Mouse (Mus musculus) heart, postnatal 0 days (tissue): ENCODE measurements around the gene Nmnat1. TPM values are rescaled to one million over a fixed set of nuclear protein-coding genes. Genes with fewer than 3 reads are reported as not detected.
A peak's percentile ranks its signal among the peaks of the same experiment; 100 is the strongest.

ENCODE experiments used
- ATAC-seq: fragments of 200-750 bp; cut with Nextera tagmentation; 2 replicates; pipeline ENCODE4 v1.8.0; 2017; ENCODE audit warnings: low read depth, moderate number of reproducible peaks, moderate library complexity; ENCODE audit not compliant: insufficient read depth
- DNase-seq: peaks from one replicate; pipeline ENCODE4 v3.0.0-alpha.2; 2016; ENCODE audit warnings: low spot score
- H3K27ac ChIP-seq: fragments of 300-500 bp; sonication (generic); 2 replicates; pipeline ENCODE4 v1.5.1; 2014; ENCODE audit warnings: low read depth, mild to moderate bottlenecking
- H3K27me3 ChIP-seq: fragments of 300-500 bp; sonication (generic); 2 replicates; pipeline ENCODE4 v1.6.1; 2014; ENCODE audit warnings: low read length, mixed read lengths; ENCODE audit not compliant: control insufficient read depth, insufficient read depth
- H3K36me3 ChIP-seq: fragments of 300-500 bp; sonication (generic); replicated peaks from 2 replicates; pipeline ENCODE4 v1.6.1; 2014; ENCODE audit warnings: low read length, mixed read lengths; ENCODE audit not compliant: control insufficient read depth, insufficient read depth
- H3K4me1 ChIP-seq: fragments of 300-500 bp; sonication (generic); 2 replicates; pipeline ENCODE4 v1.6.1; 2014; ENCODE audit warnings: antibody characterized with exemption; ENCODE audit not compliant: control insufficient read depth, insufficient read depth
- H3K4me2 ChIP-seq: fragments of 300-500 bp; sonication (generic); 2 replicates; pipeline ENCODE4 v1.6.1; 2014; ENCODE audit warnings: low read depth, mild to moderate bottlenecking, low read length, moderate library complexity
- H3K4me3 ChIP-seq: fragments of 300-500 bp; sonication (generic); 2 replicates; pipeline ENCODE4 v1.5.1; 2014; ENCODE audit warnings: low read depth, low read length
- H3K9ac ChIP-seq: fragments of 300-500 bp; sonication (generic); replicated peaks from 2 replicates; pipeline ENCODE4 v1.6.1; 2014; ENCODE audit warnings: low read depth, low read length, mixed read lengths
- H3K9me3 ChIP-seq: fragments of 300-500 bp; sonication (generic); replicated peaks from 2 replicates; pipeline ENCODE4 v1.6.1; 2016; ENCODE audit warnings: low read length; ENCODE audit not compliant: control insufficient read depth
- CTCF ChIP-seq: IDR thresholded peaks from 2 replicates; pipeline ENCODE4 v1.5.1; 2016; ENCODE audit warnings: antibody characterized with exemption, control low read depth, low read depth
- EP300 ChIP-seq: IDR thresholded peaks from 2 replicates; pipeline ENCODE4 v1.6.1; 2016; ENCODE audit warnings: antibody characterized with exemption, low read depth
- WGBS: fragments of 180-500 bp; shearing (Covaris S2); extraction: QIAGEN DNeasy Blood & Tissue Kit; methylation state at CpG from one replicate; pipeline ENCODE4 v1.1.7; 2014; 5-methylcytosine and 5-hydroxymethylcytosine counted together
- polyA plus RNA-seq: library from polyadenylated mRNA; unstranded; fragments of >200 nt; fragmentation: Nextera tagmentation; extraction: Ambion mirVana; gene quantifications from 2 replicates; pipeline ENCODE4 v1.2.1, GENCODE M21; 2015
- total RNA-seq: library from RNA; depleted of rRNA; stranded (reverse); fragments of >200 nt; gene quantifications from 2 replicates; pipeline ENCODE4 v1.2.3, GENCODE M21; 2014; ENCODE audit warnings: low replicate concordance

The Nmnat1 gene
- total and polyA plus RNA-seq, 2 experiments from 2014 or later = 14.4 to 15.3 TPM

- DNase-seq (no peak), ATAC-seq (no peak)
- Histone ChIP-seq H3K4me3 (no peak overlapping the region), H3K9me3 (no peaks in the 10 kb centered on the region), H3K27ac (peak overlapping the region; percentile 76), H3K9ac (no peak overlapping the region), H3K36me3 (no peaks in the 10 kb centered on the region), H3K4me2 (no peak overlapping the region), H3K4me1 (peaks cover 49% of the 10 kb centered on the region), H3K27me3 (no peaks in the 10 kb centered on the region)
- WGBS = 68% methylated on average over 4 of the region's 4 CpGs
- no peak for TF ChIP-seq CTCF
- no peak for TF ChIP-seq EP300
Observed at GRCm38 (mm10) chr4:149525170-149525569, 40.2 kb upstream of the Nmnat1 start.

GRCm38 (mm10) chr4:149523961-149524360 lies 39.0 kb upstream of the Nmnat1 start:
- H3K27me3 ChIP-seq = no peaks in the 10 kb centered on the region
- 85% methylated on average over 6 of the region's 6 CpGs for WGBS
- H3K4me3 ChIP-seq = no peak overlapping the region
- H3K9me3 ChIP-seq = no peaks in the 10 kb centered on the region
- no peak for ATAC-seq
- H3K9ac ChIP-seq = no peak overlapping the region
- TF ChIP-seq EP300 (no peak), CTCF (no peak)
- H3K4me1 ChIP-seq = peaks cover 43% of the 10 kb centered on the region
- no peaks in the 10 kb centered on the region for H3K36me3 ChIP-seq
- no peak overlapping the region for H3K27ac ChIP-seq
- no peak overlapping the region for H3K4me2 ChIP-seq
- no peak for DNase-seq

GRCm38 (mm10) chr4:149521258-149521657 lies 36.3 kb upstream of the Nmnat1 start:
- no peak for TF ChIP-seq CTCF
- no peak for TF ChIP-seq EP300
- no peak overlapping the region for H3K9ac ChIP-seq
- H3K4me1 ChIP-seq = peaks cover 38% of the 10 kb centered on the region
- H3K4me3 ChIP-seq = no peak overlapping the region
- no peak overlapping the region for H3K27ac ChIP-seq
- no peak overlapping the region for H3K4me2 ChIP-seq
- no peaks in the 10 kb centered on the region for H3K9me3 ChIP-seq
- H3K36me3 ChIP-seq = no peaks in the 10 kb centered on the region
- DNase-seq = no peak
- H3K27me3 ChIP-seq = no peaks in the 10 kb centered on the region
- no peak for ATAC-seq
- 62% methylated on average over 10 of the region's 10 CpGs for WGBS

GRCm38 (mm10) chr4:149518351-149519220 lies 33.6 kb upstream of the Nmnat1 start:
- H3K9me3 ChIP-seq = no peaks in the 10 kb centered on the region
- 0 out of 2 replicates have a peak, but pooled peaks have one; percentile 2 for ATAC-seq
- H3K4me1 ChIP-seq = peaks cover 19% of the 10 kb centered on the region; the same call in 1 of the 2 replicates
- H3K4me2 ChIP-seq = peak overlapping the region; percentile 98
- no peaks in the 10 kb centered on the region for H3K36me3 ChIP-seq
- WGBS = 4% methylated on average over 49 of the region's 52 CpGs
- H3K27me3 ChIP-seq = no peaks in the 10 kb centered on the region
- peak overlapping the region; percentile 81 for H3K27ac ChIP-seq
- no peak for DNase-seq
- peak overlapping the region; percentile 94 for H3K4me3 ChIP-seq
- peak overlapping the region; percentile 92 for H3K9ac ChIP-seq
- no peak for TF ChIP-seq CTCF
- TF ChIP-seq EP300 = no peak

- TF ChIP-seq CTCF (no peak), EP300 (no peak)
- WGBS = under 1% methylated on average over 42 of the region's 46 CpGs
- ATAC-seq = peak; percentile 99
Observed at GRCm38 (mm10) chr4:149517868-149518340, 32.9 kb upstream of the Nmnat1 start, which contains the start of gene Ctnnbip1. TSS of gene Ctnnbip1 (plus strand) at chr4:149518236.

More at GRCm38 (mm10) chr4:149517868-149518340, 32.9 kb upstream of the Nmnat1 start, which contains the start of gene Ctnnbip1:
- Histone ChIP-seq H3K36me3 (no peaks in the 10 kb centered on the region), H3K4me1 (peaks cover 13% of the 10 kb centered on the region; the same call in 1 of the 2 replicates), H3K4me2 (peak within 1 kb of the TSS; percentile 98), H3K4me3 (peak within 1 kb of the TSS; percentile 94), H3K27ac (peak within 1 kb of the TSS; percentile 81), H3K9me3 (no peaks in the 10 kb centered on the region), H3K27me3 (no peaks in the 10 kb centered on the region), H3K9ac (peak within 1 kb of the TSS; percentile 92)
- DNase-seq = peak; percentile 96
